Mouse (Mus musculus) erythroblast, embryonic 14.5 days (primary cell): ENCODE data around the gene BC017158.

ENCODE experiments used
- GATA1 ChIP-seq: IDR thresholded peaks from 2 replicates; pipeline ENCODE4 v1.6.1; 2012; ENCODE audit warnings: low read length, inconsistent platforms, mixed read lengths
- TAL1 ChIP-seq: IDR thresholded peaks from 3 replicates; pipeline ENCODE4 v1.6.1; 2012; ENCODE audit warnings: low read length, inconsistent platforms, mixed read lengths

GRCm38 (mm10) chr7:128304907-128305306 lies 6.9 kb upstream of the BC017158 start:
- TF ChIP-seq GATA1 (no peak), TAL1 (no peak)
